Mouse (Mus musculus): ENCODE measurements at regions not wholly inside any gene's neighbourhood (a gene's known extent, or its start where the extent isn't known, plus 50 kb on each side); places are given as distances from the start of the nearest gene placed in this dataset.

DNA sequence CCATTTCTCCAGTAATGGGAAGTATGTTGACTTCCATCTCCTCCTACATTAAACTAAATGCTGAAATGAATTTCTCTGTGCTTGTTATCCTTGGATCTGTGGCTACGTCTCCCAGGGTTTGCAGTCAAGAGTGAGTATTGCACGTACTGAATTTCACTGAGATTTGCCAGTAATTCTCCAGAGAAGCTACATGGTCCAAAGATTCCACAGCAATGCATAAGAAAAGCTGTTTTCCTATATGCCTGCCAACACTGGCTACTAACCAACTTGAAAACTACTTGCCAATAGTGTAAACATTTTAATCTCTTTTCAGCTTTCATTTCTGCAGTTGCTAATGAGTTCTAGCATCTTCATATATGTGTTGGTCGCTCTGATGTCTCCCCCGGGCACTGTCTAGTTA, 164.4 kb downstream of the Cysltr2 start:
- no peaks in the 10 kb centered on the region for H3K27me3 ChIP-seq
- no peak overlapping the region for H3K4me2 ChIP-seq
- 74% methylated on average over 4 of the region's 4 CpGs for WGBS
- ATAC-seq (replicated peaks; ENCODE audit: low FRiP score), result no peak
- peaks cover 12% of the 10 kb centered on the region for H3K4me1 ChIP-seq
- no peak overlapping the region for H3K4me3 ChIP-seq (replicated peaks)
- no peaks in the 10 kb centered on the region for H3K9me3 ChIP-seq (replicated peaks)
- no peak overlapping the region for H3K9ac ChIP-seq
- no peak overlapping the region for H3K27ac ChIP-seq
- H3K36me3 ChIP-seq, result no peaks in the 10 kb centered on the region

DNA sequence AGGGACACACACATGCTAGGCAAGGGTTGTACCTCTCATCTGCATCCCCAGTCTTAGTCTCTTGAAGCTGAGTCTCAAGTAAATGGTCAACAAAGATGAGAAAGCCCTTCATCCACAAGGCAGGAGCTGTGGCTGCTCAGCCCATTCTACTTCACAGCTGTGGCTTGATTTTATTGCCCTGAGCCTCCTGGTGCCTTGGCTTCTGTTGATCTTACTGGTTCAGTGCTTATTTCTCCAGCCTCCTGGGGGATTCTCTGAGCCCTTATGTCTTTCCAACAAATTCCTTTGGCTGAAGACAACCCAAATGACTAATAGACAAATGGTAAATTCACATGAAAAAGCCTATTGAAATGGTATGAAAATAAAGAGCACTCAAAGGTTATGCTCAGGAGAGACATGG, 167.3 kb upstream of the Fndc3a start:
- no peaks in the 10 kb centered on the region for H3K36me3 ChIP-seq
- H3K27me3 ChIP-seq, result no peaks in the 10 kb centered on the region
- H3K4me2 ChIP-seq, result no peak overlapping the region
- H3K4me3 ChIP-seq (replicated peaks), result no peak overlapping the region
- no peak overlapping the region for H3K27ac ChIP-seq
- no peak for ATAC-seq (replicated peaks; ENCODE audit: low FRiP score)
- H3K9ac ChIP-seq, result no peak overlapping the region
- H3K4me1 ChIP-seq, result no peaks in the 10 kb centered on the region
- no peaks in the 10 kb centered on the region for H3K9me3 ChIP-seq (replicated peaks)

DNA sequence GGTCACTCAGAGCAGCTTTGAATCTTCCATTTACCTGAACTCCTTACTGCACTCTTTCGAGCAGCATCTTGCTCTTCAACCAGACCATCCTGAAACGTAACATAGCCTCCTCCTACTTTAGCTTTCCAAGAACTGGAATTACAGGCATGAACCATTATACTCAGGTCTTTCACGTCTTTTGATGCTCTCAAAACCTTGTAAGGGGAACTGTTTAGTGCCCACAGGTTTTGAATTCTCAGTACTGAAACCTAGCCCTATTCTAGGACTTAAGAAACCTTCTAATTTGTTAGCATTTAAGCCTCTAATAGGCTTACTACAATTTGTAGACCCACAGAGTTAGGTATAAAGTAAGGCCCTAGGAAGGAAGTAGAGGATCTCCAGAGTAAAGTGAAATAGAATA, 163.7 kb upstream of the Fndc3a start:
- H3K27ac ChIP-seq, result no peak overlapping the region
- H3K36me3 ChIP-seq, result no peaks in the 10 kb centered on the region
- no peak overlapping the region for H3K9ac ChIP-seq
- peaks cover 15% of the 10 kb centered on the region for H3K4me1 ChIP-seq
- H3K4me3 ChIP-seq (replicated peaks), result no peak overlapping the region
- no peaks in the 10 kb centered on the region for H3K27me3 ChIP-seq
- WGBS, result 87% methylated on average over 3 of the region's 3 CpGs
- ATAC-seq (replicated peaks; ENCODE audit: low FRiP score), result no peak
- no peak overlapping the region for H3K4me2 ChIP-seq
- H3K9me3 ChIP-seq (replicated peaks), result no peaks in the 10 kb centered on the region

DNA sequence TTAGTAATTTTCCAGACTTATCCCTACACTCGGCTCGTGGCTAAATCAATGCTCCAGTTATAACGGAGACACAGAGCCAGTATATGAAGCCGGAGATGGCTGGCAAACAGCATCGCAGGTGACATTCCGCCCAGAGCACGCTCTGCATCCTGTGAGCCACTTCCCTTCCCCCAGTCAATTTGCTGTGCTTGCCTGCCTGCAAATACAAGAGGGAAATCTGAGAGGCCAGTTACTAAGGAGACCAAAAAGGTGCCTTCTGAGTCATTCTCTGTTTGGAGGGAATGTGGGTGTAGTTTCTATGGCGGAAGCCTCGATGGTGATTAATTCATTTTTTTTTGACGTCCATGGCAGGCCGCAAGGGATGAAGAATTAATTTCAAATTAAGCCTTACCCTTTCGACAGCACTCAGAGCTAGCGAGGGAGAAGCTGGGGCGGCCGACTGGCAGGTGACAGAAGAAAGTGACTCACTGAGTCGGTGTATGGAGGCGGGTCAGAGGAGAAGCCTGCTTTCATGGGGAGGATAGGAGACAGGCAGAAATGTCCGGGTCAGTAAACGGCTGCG, 159.5 kb upstream of the Fndc3a start:
- Histone ChIP-seq H3K27ac (0 out of 2 replicates have a peak overlapping the region, but pooled peaks have one; percentile 30), H3K27me3 (no peaks in the 10 kb centered on the region), H3K9me3 (replicated peaks) (no peaks in the 10 kb centered on the region), H3K4me3 (replicated peaks) (peak overlapping the region; percentile 2), H3K9ac (no peak overlapping the region), H3K4me2 (peak overlapping the region; percentile 42), H3K4me1 (peaks cover 18% of the 10 kb centered on the region), H3K36me3 (no peaks in the 10 kb centered on the region)
- peak; percentile 82 for ATAC-seq (replicated peaks; ENCODE audit: low FRiP score)
- WGBS, result 29% methylated on average over 20 of the region's 20 CpGs

DNA sequence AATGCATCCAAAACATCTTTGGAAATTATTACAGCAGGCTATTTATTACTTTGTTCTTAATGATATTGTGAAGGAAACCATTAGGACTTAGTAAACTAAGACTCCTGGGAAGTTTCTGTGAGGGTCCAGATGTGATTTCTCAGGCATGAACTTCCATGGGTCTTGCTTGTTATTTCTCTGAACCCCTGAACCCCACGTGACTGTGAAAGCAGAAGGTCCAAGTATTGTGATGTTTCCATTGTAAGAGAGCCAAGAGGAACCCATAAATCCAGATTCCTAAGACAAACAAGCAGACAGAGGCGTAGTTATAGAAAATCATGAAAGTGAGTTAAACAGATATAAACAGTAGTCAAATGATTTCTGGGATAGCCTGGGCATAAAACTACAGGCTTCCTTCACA, 157.1 kb upstream of the Fndc3a start:
- no peaks in the 10 kb centered on the region for H3K27me3 ChIP-seq
- ATAC-seq (replicated peaks; ENCODE audit: low FRiP score), result peak; percentile 52; the same call in 1 of the 2 replicates
- no peak overlapping the region for H3K4me2 ChIP-seq
- H3K9me3 ChIP-seq (replicated peaks), result no peaks in the 10 kb centered on the region
- 28% methylated on average over 2 of the region's 2 CpGs for WGBS
- H3K4me3 ChIP-seq (replicated peaks), result no peak overlapping the region
- H3K9ac ChIP-seq, result no peak overlapping the region
- H3K27ac ChIP-seq, result 0 out of 2 replicates have a peak overlapping the region, but pooled peaks have one; percentile 78
- H3K4me1 ChIP-seq, result peaks cover 18% of the 10 kb centered on the region
- H3K36me3 ChIP-seq, result no peaks in the 10 kb centered on the region

DNA sequence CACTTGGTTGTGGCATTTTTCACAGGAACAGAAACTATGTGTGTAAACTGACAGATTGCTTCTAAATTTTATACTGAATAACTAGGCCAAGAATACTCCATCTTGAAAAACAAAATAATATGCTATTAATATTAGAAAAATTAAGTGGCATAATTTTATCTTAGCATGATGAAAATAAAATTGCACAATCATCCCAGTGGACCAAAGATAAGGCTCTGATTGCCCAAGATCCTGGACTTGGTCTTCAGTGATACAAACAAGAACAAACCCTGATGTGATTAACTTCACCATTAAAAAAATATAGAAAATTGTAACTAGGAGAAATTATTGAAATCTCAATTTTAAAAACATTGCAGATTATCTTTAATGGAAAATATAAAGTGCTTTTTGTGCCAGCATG, 155.7 kb upstream of the Fndc3a start:
- H3K4me3 ChIP-seq (replicated peaks), result no peak overlapping the region
- no peak overlapping the region for H3K9ac ChIP-seq
- H3K27me3 ChIP-seq, result no peaks in the 10 kb centered on the region
- no peak overlapping the region for H3K27ac ChIP-seq
- no peaks in the 10 kb centered on the region for H3K9me3 ChIP-seq (replicated peaks)
- H3K36me3 ChIP-seq, result no peaks in the 10 kb centered on the region
- ATAC-seq (replicated peaks; ENCODE audit: low FRiP score), result no peak
- H3K4me1 ChIP-seq, result peaks cover 18% of the 10 kb centered on the region
- no peak overlapping the region for H3K4me2 ChIP-seq

DNA sequence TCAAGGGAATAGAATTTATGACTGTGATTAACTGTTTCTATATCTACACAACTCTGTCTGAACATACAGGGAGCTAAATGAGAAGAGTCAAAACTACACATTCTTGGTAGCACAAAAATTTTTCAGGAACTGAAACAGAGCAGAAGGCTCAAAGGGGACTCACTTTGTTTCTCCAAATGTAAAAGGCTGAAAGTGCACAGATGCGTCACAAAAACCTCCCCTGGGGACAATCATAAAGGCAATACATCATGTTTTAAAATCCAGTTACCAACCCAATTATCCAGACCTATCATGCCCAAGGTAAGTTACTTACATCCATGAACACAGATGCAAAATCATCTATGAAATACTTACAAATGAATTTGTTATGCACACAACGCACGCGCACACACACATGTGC, 155.0 kb upstream of the Fndc3a start:
- no peaks in the 10 kb centered on the region for H3K27me3 ChIP-seq
- no peaks in the 10 kb centered on the region for H3K36me3 ChIP-seq
- no peaks in the 10 kb centered on the region for H3K9me3 ChIP-seq (replicated peaks)
- peaks cover 16% of the 10 kb centered on the region for H3K4me1 ChIP-seq
- H3K27ac ChIP-seq, result no peak overlapping the region
- WGBS, result 92% methylated on average over 4 of the region's 4 CpGs
- H3K4me3 ChIP-seq (replicated peaks), result no peak overlapping the region
- no peak overlapping the region for H3K9ac ChIP-seq
- H3K4me2 ChIP-seq, result no peak overlapping the region
- ATAC-seq (replicated peaks; ENCODE audit: low FRiP score), result no peak

DNA sequence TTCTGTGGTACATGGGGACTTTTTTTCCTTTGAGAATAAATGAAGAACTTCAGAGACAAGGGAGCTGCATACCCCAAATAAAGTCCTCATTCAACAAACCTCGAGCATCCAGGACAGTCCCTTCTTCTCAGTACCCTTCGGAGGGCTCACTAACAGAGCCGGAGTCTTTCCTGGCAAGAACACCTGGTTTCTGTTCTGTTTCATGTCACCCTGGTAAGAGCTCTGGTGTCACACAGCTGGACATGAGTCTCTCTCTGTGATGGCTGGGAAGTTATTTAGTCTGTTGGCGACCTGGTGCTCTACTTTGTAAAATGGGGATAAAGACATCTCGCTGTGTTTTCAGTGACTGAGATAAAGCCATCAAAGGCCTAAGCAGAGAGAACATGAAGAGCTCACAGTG, 154.3 kb upstream of the Fndc3a start:
- H3K27me3 ChIP-seq, result no peaks in the 10 kb centered on the region
- WGBS, result 71% methylated on average over 5 of the region's 5 CpGs
- H3K9ac ChIP-seq, result no peak overlapping the region
- no peak overlapping the region for H3K4me2 ChIP-seq
- no peak overlapping the region; the same call in 1 of the 2 replicates for H3K27ac ChIP-seq
- no peak overlapping the region for H3K4me3 ChIP-seq (replicated peaks)
- no peaks in the 10 kb centered on the region for H3K36me3 ChIP-seq
- H3K9me3 ChIP-seq (replicated peaks), result no peaks in the 10 kb centered on the region
- no peak for ATAC-seq (replicated peaks; ENCODE audit: low FRiP score)
- H3K4me1 ChIP-seq, result peaks cover 9% of the 10 kb centered on the region; the same call in 1 of the 2 replicates

DNA sequence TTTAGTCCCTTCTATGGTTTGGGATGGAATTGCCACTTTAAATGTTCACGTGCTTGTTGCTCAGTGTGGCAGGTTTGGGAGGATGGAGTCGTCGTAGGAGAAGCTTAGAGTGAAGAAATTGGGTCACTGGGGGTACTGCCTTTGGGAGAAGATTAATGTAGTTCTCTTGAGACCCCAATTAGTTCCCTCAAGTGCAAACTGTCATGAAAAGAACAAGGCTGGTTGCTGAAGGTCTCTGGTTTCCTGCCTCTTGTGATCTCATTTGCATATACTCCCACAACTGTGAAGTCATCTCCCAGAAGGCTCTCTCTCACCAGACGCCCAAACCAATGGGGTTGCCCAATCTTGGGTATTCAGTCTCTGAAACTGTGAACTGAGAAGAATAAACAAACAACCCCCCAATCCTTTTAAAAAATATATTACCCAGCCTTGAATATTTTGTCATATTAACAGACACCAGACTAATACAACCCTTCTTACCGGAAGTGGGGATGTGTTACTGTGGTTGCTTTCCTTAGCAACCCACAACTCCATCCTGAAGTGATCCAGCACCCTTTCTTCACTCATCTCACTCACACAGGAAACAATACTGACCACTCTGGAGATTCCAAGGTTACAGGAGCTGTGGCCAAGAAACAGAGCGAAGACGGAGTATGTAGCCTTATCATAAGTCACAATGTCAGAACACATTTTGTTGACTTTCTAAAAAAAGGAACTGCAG, 153.2 kb upstream of the Fndc3a start:
- 50% methylated on average over 7 of the region's 7 CpGs for WGBS
- Histone ChIP-seq H3K27ac (peak overlapping the region; percentile 23; the same call in 1 of the 2 replicates), H3K4me2 (no peak overlapping the region), H3K4me1 (0 out of 2 replicates have a peak, but pooled peaks cover 3% of the 10 kb centered on the region), H3K27me3 (no peaks in the 10 kb centered on the region), H3K9ac (no peak overlapping the region), H3K36me3 (no peaks in the 10 kb centered on the region), H3K9me3 (replicated peaks) (no peaks in the 10 kb centered on the region), H3K4me3 (replicated peaks) (no peak overlapping the region)
- no peak for ATAC-seq (replicated peaks; ENCODE audit: low FRiP score)

DNA sequence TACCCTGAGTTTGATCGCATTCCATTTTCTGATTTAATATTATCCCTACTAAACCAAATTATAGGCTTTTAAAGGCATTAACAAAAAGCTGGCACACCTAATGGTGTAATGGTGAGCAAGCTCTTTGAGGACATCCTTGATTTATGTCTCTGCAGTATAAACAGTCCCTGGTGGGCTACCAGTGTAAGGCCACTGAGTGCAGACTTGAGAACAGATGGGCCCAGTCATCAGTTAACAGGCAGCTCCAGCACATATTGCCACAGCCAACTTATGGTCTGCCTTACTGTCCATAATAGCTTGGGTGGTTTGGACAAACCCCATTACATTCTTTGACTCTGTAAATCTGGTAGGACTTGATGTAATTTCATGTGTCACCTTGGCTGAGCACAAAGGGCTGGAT, 144.4 kb upstream of the Fndc3a start:
- WGBS, result 88% methylated on average over 1 of the region's 1 CpGs
- Histone ChIP-seq H3K9me3 (replicated peaks) (no peaks in the 10 kb centered on the region), H3K4me1 (no peaks in the 10 kb centered on the region), H3K4me3 (replicated peaks) (no peak overlapping the region), H3K27ac (no peak overlapping the region), H3K36me3 (no peaks in the 10 kb centered on the region), H3K27me3 (no peaks in the 10 kb centered on the region), H3K9ac (no peak overlapping the region), H3K4me2 (no peak overlapping the region)
- no peak; the same call in 1 of the 2 replicates for ATAC-seq (replicated peaks; ENCODE audit: low FRiP score)

DNA sequence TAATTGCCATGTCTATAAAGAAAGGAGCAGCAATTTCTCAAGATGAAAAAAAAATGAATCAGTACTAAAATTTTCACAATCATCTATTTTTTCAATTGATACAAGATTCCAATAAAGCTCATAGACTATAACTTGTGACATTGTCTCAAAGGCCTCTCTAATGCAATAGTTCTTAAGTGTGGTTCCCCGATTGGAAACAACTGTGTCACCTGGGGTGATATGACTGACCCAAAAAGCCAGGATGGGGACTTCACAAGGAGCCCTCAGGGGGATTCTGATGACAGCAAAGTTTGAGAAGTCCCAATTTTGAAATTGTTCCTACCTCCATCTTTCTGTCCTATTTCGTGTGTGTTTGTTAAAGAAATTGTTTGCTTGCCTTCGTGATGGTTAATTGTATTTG, 143.3 kb upstream of the Fndc3a start:
- H3K9ac ChIP-seq, result no peak overlapping the region
- H3K27ac ChIP-seq, result no peak overlapping the region
- no peak overlapping the region for H3K4me3 ChIP-seq (replicated peaks)
- H3K36me3 ChIP-seq, result no peaks in the 10 kb centered on the region
- ATAC-seq (replicated peaks; ENCODE audit: low FRiP score), result no peak
- H3K27me3 ChIP-seq, result no peaks in the 10 kb centered on the region
- H3K9me3 ChIP-seq (replicated peaks), result no peaks in the 10 kb centered on the region
- 91% methylated on average over 3 of the region's 3 CpGs for WGBS
- no peak overlapping the region for H3K4me2 ChIP-seq
- no peaks in the 10 kb centered on the region for H3K4me1 ChIP-seq

DNA sequence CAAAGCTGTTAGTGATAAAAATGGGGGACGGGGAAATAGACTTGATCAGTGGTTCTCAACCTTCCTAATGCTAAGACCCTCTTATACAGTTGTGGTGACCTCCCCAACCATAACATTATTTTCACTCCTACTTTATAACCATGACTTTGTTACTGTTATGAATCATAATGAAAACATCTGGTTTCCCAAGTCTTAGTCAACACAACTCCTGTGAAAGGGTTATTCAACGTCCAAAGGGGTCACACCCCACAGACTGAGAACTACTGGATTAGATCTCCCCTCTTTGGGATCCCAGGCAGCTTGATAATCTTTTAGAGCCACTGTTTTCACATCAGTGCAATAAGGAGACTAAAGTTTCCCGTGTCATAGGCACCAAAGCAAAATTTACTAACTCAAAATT, 141.1 kb upstream of the Fndc3a start:
- Histone ChIP-seq H3K4me3 (replicated peaks) (no peak overlapping the region), H3K9me3 (replicated peaks) (no peaks in the 10 kb centered on the region), H3K4me1 (no peaks in the 10 kb centered on the region), H3K9ac (no peak overlapping the region), H3K27ac (no peak overlapping the region), H3K4me2 (no peak overlapping the region), H3K27me3 (no peaks in the 10 kb centered on the region), H3K36me3 (no peaks in the 10 kb centered on the region)
- ATAC-seq (replicated peaks; ENCODE audit: low FRiP score), result no peak
- WGBS, result 77% methylated on average over 3 of the region's 3 CpGs

Data from kidney, embryonic 15.5 days (tissue).